Comparison of ENCODE assay signal across 19 mouse cellular contexts in the genomic region with DNA sequence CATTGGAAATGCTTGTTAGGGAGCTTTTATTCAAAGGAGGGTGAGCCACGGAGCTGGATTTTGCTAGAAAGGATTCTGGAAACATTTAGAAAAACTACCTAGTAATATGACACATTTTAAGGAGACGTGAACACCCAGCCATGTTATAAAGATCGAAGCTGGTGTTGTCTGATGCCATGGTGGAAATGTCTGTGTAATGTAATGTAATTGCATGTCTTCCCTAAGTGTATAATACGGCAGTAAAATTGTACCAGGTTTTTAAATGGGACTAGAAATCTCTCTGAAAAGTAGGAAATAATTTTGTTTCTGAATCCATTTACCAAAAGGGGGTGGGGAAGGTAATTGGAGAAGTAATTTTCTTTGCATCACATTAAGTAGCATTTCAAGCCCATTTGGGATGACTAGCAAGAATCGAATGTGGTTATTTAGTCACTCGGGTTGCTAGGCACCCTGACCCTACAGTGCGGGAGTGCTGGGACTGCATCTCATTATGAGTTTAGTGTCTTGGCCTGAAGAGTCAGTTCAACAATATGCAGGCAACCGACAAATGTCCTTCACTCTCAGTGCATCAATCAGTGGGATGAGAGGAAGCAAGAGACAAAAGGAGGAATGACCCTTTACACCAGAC. TPM values are rescaled to one million over a fixed set of nuclear protein-coding genes. Genes with fewer than 3 reads are reported as not detected.
DNase-seq lines count a peak whose midpoint lies in the region; ATAC-seq and TF ChIP-seq lines count a peak whose summit lies in the region.
"Had no signal": no experiment of that assay in that cellular context is flagged by ENCODE, and none has a peak within 500 bp of the region (broad histone marks: within the 10 kb centered on the region; RNA-seq: fewer than 3 reads in every experiment).

No protein-coding gene starts in this region.

- H3K9me3 ChIP-seq in hindbrain, embryonic 11.5 days (ENCODE audit: control insufficient read depth, low read length): no peaks in the 10 kb centered on the region
- no peaks in the 10 kb centered on the region for H3K9me3 ChIP-seq in hindbrain, embryonic 14.5 days (ENCODE audit: control insufficient read depth, low read length)
- no peaks in the 10 kb centered on the region for H3K9me3 ChIP-seq in hindbrain, embryonic 13.5 days
- H3K9me3 ChIP-seq in neural tube, embryonic 13.5 days: no peaks in the 10 kb centered on the region
- H3K9me3 ChIP-seq: embryonic facial prominence, embryonic 12.5 days; heart, embryonic 10.5 days; liver, embryonic 12.5 days had no signal

- no peaks in the 10 kb centered on the region for H3K27me3 ChIP-seq in hindbrain, embryonic 11.5 days (ENCODE audit: control insufficient read depth, insufficient read depth, low read length)
- no peaks in the 10 kb centered on the region for H3K27me3 ChIP-seq in hindbrain, embryonic 14.5 days (ENCODE audit: control insufficient read depth, insufficient read depth, low read length)
- no peaks in the 10 kb centered on the region for H3K27me3 ChIP-seq in hindbrain, embryonic 13.5 days
- H3K27me3 ChIP-seq in neural tube, embryonic 13.5 days: no peaks in the 10 kb centered on the region
- H3K27me3 ChIP-seq: embryonic facial prominence, embryonic 12.5 days; liver, embryonic 12.5 days had no signal

- no peak overlapping the region for H3K4me3 ChIP-seq in hindbrain, embryonic 11.5 days (ENCODE audit: low read depth, low read length)
- H3K4me3 ChIP-seq in hindbrain, embryonic 14.5 days (replicated peaks; ENCODE audit: low read length): no peak overlapping the region
- no peak overlapping the region for H3K4me3 ChIP-seq in hindbrain, embryonic 13.5 days
- no peak overlapping the region for H3K4me3 ChIP-seq in neural tube, embryonic 13.5 days
- H3K4me3 ChIP-seq: embryonic facial prominence, embryonic 12.5 days; heart, embryonic 10.5 days; liver, embryonic 12.5 days had no signal

- TF ChIP-seq POLR2A in brain, embryonic 14.5 days (IDR thresholded peaks at IDR 0.05; ENCODE audit: borderline replicate concordance, extremely low read depth, insufficient read depth, insufficient read length, poor library complexity, severe bottlenecking): no peak

- H3K4me2 ChIP-seq in hindbrain, embryonic 11.5 days (replicated peaks; ENCODE audit: low read depth, low read length): no peak overlapping the region
- H3K4me2 ChIP-seq in hindbrain, embryonic 14.5 days (replicated peaks): no peak overlapping the region
- H3K4me2 ChIP-seq in hindbrain, embryonic 13.5 days: no peak overlapping the region
- no peak overlapping the region for H3K4me2 ChIP-seq in neural tube, embryonic 13.5 days
- H3K4me2 ChIP-seq: embryonic facial prominence, embryonic 12.5 days; liver, embryonic 12.5 days had no signal

- peak; percentile 49 for DNase-seq in hindbrain, embryonic 11.5 days (ENCODE audit: low spot score)
- DNase-seq in hindbrain, embryonic 14.5 days (ENCODE audit: low spot score): no peak
- peak; percentile 72 for DNase-seq in brain, embryonic 14.5 days (ENCODE audit: low read depth)
- DNase-seq in spleen, postnatal 14 days (ENCODE audit: low spot score in 2 of 2): no peak
- no peak for DNase-seq in cerebellum, adult 11 months
- DNase-seq: cerebellum, adult 18-20 months; gastrocnemius, postnatal 10 days; kidney, postnatal 4 days; layer of hippocampus, postnatal 36 days; left cerebral cortex, postnatal 4 days; thymus, postnatal 14 days had no signal

- WGBS in hindbrain, embryonic 11.5 days: 60% methylated on average over 8 of the region's 8 CpGs
- 43% methylated on average over 8 of the region's 8 CpGs for WGBS in hindbrain, embryonic 14.5 days
- 42% methylated on average over 8 of the region's 8 CpGs for WGBS in hindbrain, embryonic 13.5 days
- 45% methylated on average over 8 of the region's 8 CpGs for WGBS in neural tube, embryonic 13.5 days

- H3K27ac ChIP-seq in hindbrain, embryonic 11.5 days (ENCODE audit: low read depth, low read length): no peak overlapping the region
- no peak overlapping the region for H3K27ac ChIP-seq in hindbrain, embryonic 14.5 days
- no peak overlapping the region for H3K27ac ChIP-seq in hindbrain, embryonic 13.5 days
- H3K27ac ChIP-seq in neural tube, embryonic 13.5 days (replicated peaks): no peak overlapping the region
- H3K27ac ChIP-seq: embryonic facial prominence, embryonic 12.5 days; heart, embryonic 10.5 days; liver, embryonic 12.5 days had no signal

- TF ChIP-seq CTCF in brain, embryonic 14.5 days (IDR thresholded peaks at IDR 0.05; ENCODE audit: borderline replicate concordance, extremely low read depth, insufficient read depth, insufficient read length): no peak

- peaks cover 2% of the 10 kb centered on the region; the same call in 1 of the 2 replicates for H3K4me1 ChIP-seq in hindbrain, embryonic 11.5 days (replicated peaks; ENCODE audit: control insufficient read depth, insufficient read depth, low read length)
- H3K4me1 ChIP-seq in hindbrain, embryonic 14.5 days (replicated peaks; ENCODE audit: control insufficient read depth, insufficient read depth, low read length): no peaks in the 10 kb centered on the region
- H3K4me1 ChIP-seq in hindbrain, embryonic 13.5 days (replicated peaks): peaks cover 12% of the 10 kb centered on the region; the same call in 1 of the 2 replicates
- H3K4me1 ChIP-seq in neural tube, embryonic 13.5 days (replicated peaks): peaks cover 13% of the 10 kb centered on the region
- H3K4me1 ChIP-seq: embryonic facial prominence, embryonic 12.5 days; heart, embryonic 10.5 days; liver, embryonic 12.5 days had no signal

- no peaks in the 10 kb centered on the region for H3K36me3 ChIP-seq in hindbrain, embryonic 11.5 days (ENCODE audit: control insufficient read depth, insufficient read depth, low read length)
- H3K36me3 ChIP-seq in hindbrain, embryonic 14.5 days (replicated peaks; ENCODE audit: control insufficient read depth, insufficient read depth): peaks cover 19% of the 10 kb centered on the region
- H3K36me3 ChIP-seq in hindbrain, embryonic 13.5 days: peaks cover 32% of the 10 kb centered on the region
- H3K36me3 ChIP-seq in neural tube, embryonic 13.5 days: peaks cover 22% of the 10 kb centered on the region
- H3K36me3 ChIP-seq: embryonic facial prominence, embryonic 12.5 days; G1E; heart, embryonic 10.5 days; liver, embryonic 12.5 days had no signal

- no peak overlapping the region for H3K9ac ChIP-seq in hindbrain, embryonic 11.5 days (ENCODE audit: low read depth, low read length)
- H3K9ac ChIP-seq in hindbrain, embryonic 14.5 days: no peak overlapping the region
- H3K9ac ChIP-seq in hindbrain, embryonic 13.5 days: no peak overlapping the region
- H3K9ac ChIP-seq in neural tube, embryonic 13.5 days: 0 out of 2 replicates have a peak overlapping the region, but pooled peaks have one; percentile 31
- H3K9ac ChIP-seq: embryonic facial prominence, embryonic 12.5 days; liver, embryonic 12.5 days had no signal

- ATAC-seq in hindbrain, embryonic 11.5 days (ENCODE audit: low FRiP score): peak; percentile 67; the same call in 1 of the 2 replicates
- ATAC-seq in hindbrain, embryonic 14.5 days (ENCODE audit: low FRiP score): no peak
- ATAC-seq in hindbrain, embryonic 13.5 days (ENCODE audit: low FRiP score): peak; percentile 47; the same call in 1 of the 2 replicates
- ATAC-seq in neural tube, embryonic 13.5 days (ENCODE audit: low read depth): no peak; the same call in 1 of the 2 replicates
- ATAC-seq: activated CD4-positive, CD25-positive, alpha-beta regulatory T cell, adult 4 months; intestine, postnatal 0 days; liver, embryonic 12.5 days had no signal

RNA-seq across cellular contexts. Expression of a gene that starts 24.6 kb away (rescaled TPM):
- polyA plus RNA-seq in hindbrain, embryonic 11.5 days (2014; fragmentation: Nextera tagmentation; extraction: Ambion mirVana): 1.8 and 2.9 TPM in 2 replicates
- 12.0 and 12.4 TPM in 2 replicates for polyA plus RNA-seq in hindbrain, embryonic 14.5 days (2014; fragmentation: Nextera tagmentation; extraction: Ambion mirVana)
- 8.8 and 10.9 TPM in 2 replicates for polyA plus RNA-seq in brain, embryonic 14.5 days (2012; rRNA removed)
- 14.0 and 14.6 TPM in 2 replicates for polyA plus RNA-seq in hindbrain, embryonic 13.5 days (2015; fragmentation: Nextera tagmentation; extraction: Ambion mirVana)
- polyA plus RNA-seq in neural tube, embryonic 13.5 days (2015; fragmentation: Nextera tagmentation; extraction: Ambion mirVana): 7.5 and 8.0 TPM in 2 replicates
- polyA plus RNA-seq: activated CD4-positive, CD25-positive, alpha-beta regulatory T cell, adult 4 months had no signal

Comparison
In these comparisons a context has a peak if more than half of its experiments do, and no peak if none do; other contexts are left out.
1. ATAC-seq: peak in hindbrain, embryonic 11.5 days (single experiment) and hindbrain, embryonic 13.5 days (single experiment); none in hindbrain, embryonic 14.5 days (single experiment) and neural tube, embryonic 13.5 days (single experiment).
2. DNase-seq: peak in hindbrain, embryonic 11.5 days (single experiment) and brain, embryonic 14.5 days (single experiment); none in hindbrain, embryonic 14.5 days (single experiment), spleen, postnatal 14 days (0 of 2) and cerebellum, adult 11 months (single experiment).